Mouse (Mus musculus) neural tube, embryonic 13.5 days (tissue): ENCODE data around the gene Radil. TPM values are rescaled to one million over a fixed set of nuclear protein-coding genes. Genes with fewer than 3 reads are reported as not detected.

ENCODE experiments used
- ATAC-seq: fragments of 200-750 bp; cut with Nextera tagmentation; 2 replicates; pipeline ENCODE4 v1.8.0; 2017; ENCODE audit warnings: low read depth, mild to moderate bottlenecking, moderate TSS enrichment, moderate library complexity
- H3K27ac ChIP-seq: fragments of 300-500 bp; sonication (generic); replicated peaks from 2 replicates; pipeline ENCODE4 v1.5.1; 2015; ENCODE audit warnings: moderate library complexity, mild to moderate bottlenecking, inconsistent platforms
- H3K27me3 ChIP-seq: fragments of 300-500 bp; sonication (generic); 2 replicates; pipeline ENCODE4 v1.6.1; 2015; ENCODE audit warnings: mild to moderate bottlenecking, inconsistent platforms
- H3K36me3 ChIP-seq: fragments of 300-500 bp; sonication (generic); 2 replicates; pipeline ENCODE4 v1.6.1; 2015; ENCODE audit warnings: mild to moderate bottlenecking, inconsistent platforms
- H3K4me1 ChIP-seq: fragments of 300-500 bp; sonication (generic); replicated peaks from 2 replicates; pipeline ENCODE4 v1.6.1; 2015; ENCODE audit warnings: inconsistent platforms
- H3K4me2 ChIP-seq: fragments of 300-500 bp; sonication (generic); 2 replicates; pipeline ENCODE4 v1.6.1; 2015; ENCODE audit warnings: inconsistent platforms, mild to moderate bottlenecking, moderate library complexity
- H3K4me3 ChIP-seq: fragments of 300-500 bp; sonication (generic); 2 replicates; pipeline ENCODE4 v1.5.1; 2015; ENCODE audit warnings: mild to moderate bottlenecking, inconsistent platforms
- H3K9ac ChIP-seq: fragments of 300-500 bp; sonication (generic); 2 replicates; pipeline ENCODE4 v1.6.1; 2015; ENCODE audit warnings: moderate library complexity, mild to moderate bottlenecking, inconsistent platforms
- H3K9me3 ChIP-seq: fragments of 300-500 bp; sonication (generic); 2 replicates; pipeline ENCODE4 v1.6.1; 2016; ENCODE audit warnings: inconsistent platforms
- WGBS: fragments of 180-500 bp; shearing (Covaris S2); methylation state at CpG from one replicate; pipeline ENCODE4 v1.1.7; 2015; 5-methylcytosine and 5-hydroxymethylcytosine counted together
- polyA plus RNA-seq: library from polyadenylated mRNA; unstranded; fragments of >200 nt; fragmentation: Nextera tagmentation; extraction: Ambion mirVana; gene quantifications from 2 replicates; pipeline ENCODE4 v1.2.1, GENCODE M21; 2015

Radil gene
- polyA plus RNA-seq, 1 experiment from 2014 or later = 11.8 TPM

DNA sequence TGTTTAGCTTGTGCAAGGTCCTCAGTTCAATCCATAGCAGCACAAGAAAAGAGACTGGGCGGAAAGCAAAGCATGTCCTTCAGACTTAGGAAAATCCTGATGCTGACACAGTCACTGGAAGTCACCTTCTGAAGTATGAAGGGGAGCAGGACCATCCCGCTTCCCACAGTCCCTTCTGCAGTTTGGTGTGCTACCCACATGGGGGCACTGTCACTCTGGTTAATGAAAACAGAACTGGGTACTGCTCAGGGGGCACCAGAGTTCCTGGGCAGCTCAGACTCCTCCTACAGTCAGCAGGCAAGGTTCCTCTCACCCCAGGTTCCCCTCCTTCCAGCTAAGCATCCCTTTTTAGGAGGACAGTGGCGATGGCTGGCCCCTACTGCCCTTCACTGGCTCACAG is 51.9 kb downstream of the Radil start:
- Histone ChIP-seq H3K4me3 (no peak overlapping the region), H3K9me3 (no peaks in the 10 kb centered on the region), H3K9ac (no peak overlapping the region), H3K36me3 (peaks cover 7% of the 10 kb centered on the region; the same call in 1 of the 2 replicates), H3K27me3 (no peaks in the 10 kb centered on the region), H3K4me2 (no peak overlapping the region), H3K27ac (no peak overlapping the region), H3K4me1 (peaks cover 10% of the 10 kb centered on the region; the same call in 1 of the 2 replicates)
- 39% methylated on average over 3 of the region's 3 CpGs for WGBS
- ATAC-seq = no peak

DNA sequence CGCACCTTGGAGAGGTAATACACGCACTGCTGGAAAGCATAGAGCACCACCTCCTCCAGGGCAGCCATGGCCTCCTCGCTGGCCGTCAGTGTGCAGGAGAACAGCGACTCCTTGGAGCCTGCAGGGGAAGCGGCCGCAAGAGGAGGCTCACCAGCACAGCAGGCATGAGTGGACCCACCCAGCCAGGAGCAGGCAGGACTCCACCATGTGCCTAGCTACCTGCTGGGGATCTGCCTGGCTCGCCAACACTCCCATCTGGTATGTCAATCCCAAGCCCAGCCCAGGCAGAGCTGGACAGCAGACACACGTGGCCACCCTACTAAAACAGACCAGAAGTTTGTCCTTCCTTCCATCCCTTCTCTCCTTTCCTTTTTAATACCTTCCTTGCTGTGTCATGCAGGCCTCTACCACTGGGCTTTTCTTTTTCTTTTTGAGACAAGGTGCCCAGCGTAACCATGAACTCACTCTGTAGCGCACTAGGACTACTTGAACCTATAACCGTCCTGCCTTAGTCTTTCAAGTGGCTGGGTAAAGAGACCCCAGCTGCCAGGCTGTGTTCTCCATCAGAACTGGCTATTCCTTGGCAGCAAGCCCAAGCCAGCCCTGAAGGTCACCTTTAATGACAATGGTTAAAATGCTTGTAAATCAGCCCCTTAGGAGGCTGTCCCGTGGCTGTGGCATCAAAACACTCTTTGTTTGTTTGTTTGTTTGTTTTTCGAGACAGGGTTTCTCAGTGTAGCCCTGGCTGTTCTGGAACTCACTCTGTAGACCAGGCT is 55.4 kb downstream of the Radil start:
- WGBS = 55% methylated on average over 14 of the region's 14 CpGs
- Histone ChIP-seq H3K9me3 (no peaks in the 10 kb centered on the region), H3K36me3 (peaks cover 13% of the 10 kb centered on the region; the same call in 1 of the 2 replicates), H3K4me2 (no peak overlapping the region), H3K27me3 (no peaks in the 10 kb centered on the region), H3K9ac (no peak overlapping the region), H3K4me3 (no peak overlapping the region), H3K27ac (no peak overlapping the region), H3K4me1 (peaks cover 7% of the 10 kb centered on the region; the same call in 1 of the 2 replicates)
- no peak for ATAC-seq

DNA sequence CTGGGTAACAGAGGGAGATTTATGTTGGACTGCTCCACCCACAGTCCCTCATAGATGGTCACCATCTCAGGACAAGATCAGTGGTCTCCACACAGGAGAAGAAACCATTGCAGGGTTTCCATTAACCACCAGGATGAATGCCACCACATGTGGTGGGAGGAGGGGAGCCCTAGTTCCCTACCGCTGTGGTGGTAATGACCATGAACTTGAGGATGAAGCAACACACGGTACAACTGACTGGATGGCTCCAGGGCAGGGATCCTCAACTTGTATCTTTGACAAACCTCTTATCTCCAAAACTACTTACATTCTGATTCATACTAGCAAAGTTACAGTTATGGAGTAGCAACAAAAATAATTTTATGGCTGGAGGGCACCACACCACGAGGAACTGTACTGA is 57.6 kb downstream of the Radil start:
- 75% methylated on average over 3 of the region's 3 CpGs for WGBS
- Histone ChIP-seq H3K4me2 (no peak overlapping the region), H3K4me3 (no peak overlapping the region), H3K4me1 (peaks cover 7% of the 10 kb centered on the region; the same call in 1 of the 2 replicates), H3K27ac (no peak overlapping the region), H3K36me3 (peaks cover 13% of the 10 kb centered on the region; the same call in 1 of the 2 replicates), H3K9me3 (no peaks in the 10 kb centered on the region), H3K9ac (no peak overlapping the region), H3K27me3 (no peaks in the 10 kb centered on the region)
- ATAC-seq = no peak

GRCm38 (mm10) chr5:142489955-142490707 is 60.8 kb downstream of the Radil start:
- Histone ChIP-seq H3K4me1 (peaks cover 1% of the 10 kb centered on the region; the same call in 1 of the 2 replicates), H3K27ac (no peak overlapping the region), H3K36me3 (peaks cover 13% of the 10 kb centered on the region; the same call in 1 of the 2 replicates), H3K4me2 (no peak overlapping the region), H3K4me3 (no peak overlapping the region), H3K27me3 (no peaks in the 10 kb centered on the region), H3K9me3 (no peaks in the 10 kb centered on the region), H3K9ac (no peak overlapping the region)
- WGBS = 75% methylated on average over 9 of the region's 9 CpGs
- ATAC-seq = no peak

- 0 out of 2 replicates have a peak, but pooled peaks cover 5% of the 10 kb centered on the region for H3K36me3 ChIP-seq
- H3K27me3 ChIP-seq = no peaks in the 10 kb centered on the region
- no peaks in the 10 kb centered on the region for H3K9me3 ChIP-seq
- WGBS = 69% methylated on average over 9 of the region's 9 CpGs
- H3K4me2 ChIP-seq = no peak overlapping the region
- H3K4me3 ChIP-seq = no peak overlapping the region
- H3K9ac ChIP-seq = no peak overlapping the region
- no peak for ATAC-seq
- no peak overlapping the region for H3K27ac ChIP-seq
- no peaks in the 10 kb centered on the region for H3K4me1 ChIP-seq
These were observed 64.2 kb downstream of the Radil start for GRCm38 (mm10) chr5:142486654-142487053.

GRCm38 (mm10) chr5:142483581-142483980 is 67.3 kb downstream of the Radil start:
- H3K4me1 ChIP-seq = peaks cover 5% of the 10 kb centered on the region
- no peak for ATAC-seq
- no peaks in the 10 kb centered on the region for H3K9me3 ChIP-seq
- WGBS = 94% methylated on average over 5 of the region's 5 CpGs
- H3K27ac ChIP-seq = no peak overlapping the region
- H3K27me3 ChIP-seq = no peaks in the 10 kb centered on the region
- no peak overlapping the region for H3K4me3 ChIP-seq
- H3K36me3 ChIP-seq = 0 out of 2 replicates have a peak, but pooled peaks cover 5% of the 10 kb centered on the region
- no peak overlapping the region for H3K9ac ChIP-seq
- no peak overlapping the region for H3K4me2 ChIP-seq

- H3K4me1 ChIP-seq = peaks cover 5% of the 10 kb centered on the region
- ATAC-seq = no peak
- H3K4me3 ChIP-seq = no peak overlapping the region
- H3K9ac ChIP-seq = no peak overlapping the region
- WGBS = 64% methylated on average over 2 of the region's 2 CpGs
- no peak overlapping the region for H3K27ac ChIP-seq
- H3K36me3 ChIP-seq = 0 out of 2 replicates have a peak, but pooled peaks cover 5% of the 10 kb centered on the region
- H3K27me3 ChIP-seq = no peaks in the 10 kb centered on the region
- no peaks in the 10 kb centered on the region for H3K9me3 ChIP-seq
- H3K4me2 ChIP-seq = no peak overlapping the region
These were observed 68.4 kb downstream of the Radil start for GRCm38 (mm10) chr5:142482512-142482911.

DNA sequence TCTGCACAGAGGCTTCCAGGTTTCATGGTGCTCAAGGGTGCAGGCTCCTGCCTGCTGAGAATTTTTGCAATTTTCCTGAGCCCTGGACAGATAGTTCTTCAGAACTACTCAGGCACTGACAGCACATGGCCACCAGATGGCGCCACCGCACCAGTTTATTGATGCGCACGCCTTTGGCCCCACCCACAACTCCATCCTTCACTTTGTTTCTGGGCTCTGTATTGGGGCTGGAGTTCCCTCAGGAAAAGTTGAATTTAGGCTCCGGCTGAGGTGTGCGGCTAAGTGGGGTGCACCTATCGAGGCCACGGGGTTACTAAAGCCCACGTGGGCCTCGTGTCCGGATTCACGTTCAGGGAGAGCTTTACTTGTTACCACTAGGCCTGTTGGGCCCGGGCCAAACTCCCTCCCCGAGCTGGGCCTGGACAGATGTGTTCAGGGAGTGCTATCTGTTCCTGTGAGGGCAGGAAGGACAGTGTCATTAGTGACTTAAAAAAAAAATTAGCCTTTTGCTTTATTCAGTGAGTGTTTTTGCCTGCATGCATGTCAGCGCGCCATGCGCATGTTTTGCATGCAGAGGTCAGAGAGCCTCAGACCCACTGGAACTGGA is 72.0 kb downstream of the Radil start:
- H3K4me2 ChIP-seq = peak overlapping the region; percentile 24; the same call in 1 of the 2 replicates
- no peak overlapping the region for H3K4me3 ChIP-seq
- ATAC-seq = peak; percentile 28; the same call in 1 of the 2 replicates
- no peak overlapping the region for H3K27ac ChIP-seq
- H3K9ac ChIP-seq = no peak overlapping the region
- peaks cover 13% of the 10 kb centered on the region for H3K4me1 ChIP-seq
- H3K36me3 ChIP-seq = peaks cover 28% of the 10 kb centered on the region
- H3K27me3 ChIP-seq = no peaks in the 10 kb centered on the region
- H3K9me3 ChIP-seq = no peaks in the 10 kb centered on the region
- 31% methylated on average over 17 of the region's 17 CpGs for WGBS

- ATAC-seq = no peak
- H3K9ac ChIP-seq = no peak overlapping the region
These were observed 72.9 kb downstream of the Radil start for GRCm38 (mm10) chr5:142477866-142478615.

GRCm38 (mm10) chr5:142477346-142477745 is 73.6 kb downstream of the Radil start:
- Histone ChIP-seq H3K9ac (0 out of 2 replicates have a peak overlapping the region, but pooled peaks have one; percentile 17), H3K27me3 (no peaks in the 10 kb centered on the region)
- ATAC-seq = no peak

More at GRCm38 (mm10) chr5:142477866-142478615, 72.9 kb downstream of the Radil start:
- H3K9me3 ChIP-seq = no peaks in the 10 kb centered on the region
- no peak overlapping the region for H3K4me2 ChIP-seq
- no peak overlapping the region for H3K4me3 ChIP-seq
- H3K36me3 ChIP-seq = peaks cover 30% of the 10 kb centered on the region
- no peaks in the 10 kb centered on the region for H3K27me3 ChIP-seq
- H3K27ac ChIP-seq = no peak overlapping the region
- 86% methylated on average over 5 of the region's 5 CpGs for WGBS
- H3K4me1 ChIP-seq = peaks cover 22% of the 10 kb centered on the region

DNA sequence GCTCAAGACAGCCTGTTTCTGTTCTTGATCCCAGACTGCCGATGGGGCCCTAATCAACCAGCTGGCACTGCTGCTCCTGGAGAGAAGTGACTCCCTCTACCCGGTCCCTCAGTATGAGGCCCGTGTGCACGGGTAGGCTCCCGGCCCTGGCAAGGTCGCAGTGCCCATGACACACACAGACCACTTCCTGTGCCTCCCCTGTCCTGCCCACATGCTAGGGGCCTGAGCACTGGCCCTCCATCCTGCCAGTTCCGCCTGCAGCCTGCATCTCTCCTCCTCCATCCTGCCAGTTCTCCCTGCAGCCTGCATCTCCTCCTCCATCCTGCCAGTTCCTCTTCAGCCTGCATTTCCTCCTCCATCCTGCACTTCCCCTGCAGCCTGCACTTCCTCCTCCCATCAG is 75.2 kb downstream of the Radil start:
- no peaks in the 10 kb centered on the region for H3K9me3 ChIP-seq
- H3K36me3 ChIP-seq = peaks cover 46% of the 10 kb centered on the region
- peaks cover 23% of the 10 kb centered on the region for H3K4me1 ChIP-seq
- no peak overlapping the region for H3K4me2 ChIP-seq
- H3K27me3 ChIP-seq = no peaks in the 10 kb centered on the region
- ATAC-seq = no peak
- 82% methylated on average over 7 of the region's 7 CpGs for WGBS
- no peak overlapping the region for H3K4me3 ChIP-seq
- no peak overlapping the region for H3K9ac ChIP-seq
- no peak overlapping the region for H3K27ac ChIP-seq

More at GRCm38 (mm10) chr5:142477346-142477745, 73.6 kb downstream of the Radil start:
- Histone ChIP-seq H3K4me2 (no peak overlapping the region), H3K4me3 (no peak overlapping the region), H3K4me1 (peaks cover 23% of the 10 kb centered on the region), H3K27ac (no peak overlapping the region), H3K9me3 (no peaks in the 10 kb centered on the region), H3K36me3 (peaks cover 35% of the 10 kb centered on the region)
- WGBS = 89% methylated on average over 12 of the region's 12 CpGs
